Mouse (Mus musculus): Measurements from ENCODE around the gene Slc25a13. TPM values are rescaled to one million over a fixed set of nuclear protein-coding genes. Genes with fewer than 3 reads are reported as not detected.
"Not testable (repeated sequence)": the region's sequence is repeated elsewhere in the genome, so short reads cannot be mapped to it uniquely, and the experiment has no call there.

Slc25a13 gene
- polyA plus RNA-seq, 1 experiment = 89.0 TPM

DNA sequence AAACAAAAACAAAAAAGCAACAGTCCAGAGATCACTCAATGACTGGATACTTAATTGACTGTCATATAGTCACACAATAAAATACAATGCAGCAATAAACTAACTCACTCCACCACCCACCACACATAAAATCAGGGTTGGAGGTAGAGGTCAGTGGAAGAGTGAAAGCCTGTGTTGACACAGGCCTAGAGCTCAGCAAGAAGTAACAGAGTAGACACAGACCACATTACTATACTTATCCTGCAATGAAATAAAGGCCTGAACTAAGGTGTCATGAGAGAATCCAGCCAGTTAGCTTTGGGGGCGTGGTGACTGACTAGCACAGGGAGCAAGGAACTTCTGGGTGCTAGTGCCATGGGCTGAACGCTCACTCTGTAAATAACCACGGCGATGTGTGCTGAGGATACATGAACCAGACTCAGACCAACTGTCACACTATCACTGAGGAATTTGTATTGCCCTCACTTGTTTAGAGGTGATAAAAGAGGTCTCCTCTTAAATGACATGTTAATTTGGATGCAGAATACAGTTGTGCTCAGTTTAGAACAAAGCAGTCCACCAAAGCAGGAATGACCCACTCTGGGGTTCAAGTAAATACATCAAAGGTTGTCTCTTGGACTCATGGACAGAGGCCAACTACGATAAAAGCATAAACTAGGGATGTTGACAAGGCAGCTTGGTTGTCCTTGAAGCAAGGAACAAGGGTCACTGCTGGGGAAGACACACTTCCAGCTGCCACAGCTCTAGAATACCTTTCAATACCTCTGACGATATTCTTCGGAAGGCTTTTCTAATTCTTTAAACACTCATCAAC lies 31.8 kb downstream of the Slc25a13 start:
- Histone ChIP-seq H3K27me3 (ENCODE audit: control insufficient read depth, insufficient read depth, low read length, poor library complexity, severe bottlenecking) (no peaks in the 10 kb centered on the region), H3K9ac (ENCODE audit: low read depth, poor library complexity, severe bottlenecking) (no peak overlapping the region), H3K27ac (ENCODE audit: insufficient read depth, low read length) (0 out of 2 replicates have a peak overlapping the region, but pooled peaks have one; percentile 33), H3K36me3 (ENCODE audit: control insufficient read depth, insufficient read depth, low read length, poor library complexity, severe bottlenecking) (0 out of 2 replicates have a peak, but pooled peaks cover 3% of the 10 kb centered on the region), H3K4me1 (ENCODE audit: control insufficient read depth, insufficient read depth, low read length) (peaks cover 7% of the 10 kb centered on the region), H3K4me3 (ENCODE audit: low read depth, low read length) (no peak overlapping the region), H3K9me3 (replicated peaks; ENCODE audit: control insufficient read depth, insufficient read depth, low read length, poor library complexity, severe bottlenecking) (no peaks in the 10 kb centered on the region)
- TF ChIP-seq CTCF (IDR thresholded peaks at IDR 0.05; ENCODE audit: low read depth, low read length) (no peak), EP300 (IDR thresholded peaks at IDR 0.05; ENCODE audit: insufficient read depth, low read depth, low read length) (no peak), POLR2A (IDR thresholded peaks at IDR 0.05; ENCODE audit: insufficient read depth, low read length) (no peak)

DNA sequence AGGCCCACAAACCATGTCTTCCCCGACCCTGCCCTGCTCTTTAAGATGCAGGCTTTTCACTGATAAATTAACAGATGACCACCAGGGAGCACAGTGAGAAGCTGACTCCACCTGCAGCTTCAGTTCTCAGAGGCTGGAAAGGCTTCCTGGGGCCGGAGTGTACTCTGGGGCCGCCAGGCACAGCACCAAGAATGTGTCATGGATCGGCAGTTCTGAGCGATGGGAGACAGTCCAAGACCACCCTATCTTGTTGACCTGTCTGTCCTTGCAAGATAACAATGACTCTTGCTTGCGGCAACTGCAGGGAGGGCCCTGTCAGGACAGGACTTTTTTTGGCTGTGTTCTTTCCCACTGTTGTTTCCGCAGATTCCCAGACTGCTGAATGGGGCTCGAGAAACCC lies 33.4 kb downstream of the Slc25a13 start:
- peak overlapping the region; percentile 8; the same call in 1 of the 2 replicates for H3K4me3 ChIP-seq (ENCODE audit: low read depth, low read length)
- H3K9ac ChIP-seq (ENCODE audit: low read depth, poor library complexity, severe bottlenecking) = no peak overlapping the region
- H3K27me3 ChIP-seq (ENCODE audit: control insufficient read depth, insufficient read depth, low read length, poor library complexity, severe bottlenecking) = no peaks in the 10 kb centered on the region
- peak overlapping the region; percentile 66; the same call in 1 of the 2 replicates for H3K27ac ChIP-seq (ENCODE audit: insufficient read depth, low read length)
- no peaks in the 10 kb centered on the region for H3K9me3 ChIP-seq (replicated peaks; ENCODE audit: control insufficient read depth, insufficient read depth, low read length, poor library complexity, severe bottlenecking)
- peaks cover 3% of the 10 kb centered on the region; the same call in 1 of the 2 replicates for H3K36me3 ChIP-seq (ENCODE audit: control insufficient read depth, insufficient read depth, low read length, poor library complexity, severe bottlenecking)
- H3K4me1 ChIP-seq (ENCODE audit: control insufficient read depth, insufficient read depth, low read length) = peaks cover 7% of the 10 kb centered on the region
- TF ChIP-seq CTCF (IDR thresholded peaks at IDR 0.05; ENCODE audit: low read depth, low read length) (no peak), EP300 (IDR thresholded peaks at IDR 0.05; ENCODE audit: insufficient read depth, low read depth, low read length) (no peak), POLR2A (IDR thresholded peaks at IDR 0.05; ENCODE audit: insufficient read depth, low read length) (no peak)

GRCm38 (mm10) chr6:6182191-6182590 lies 34.8 kb downstream of the Slc25a13 start:
- no peak overlapping the region for H3K27ac ChIP-seq (ENCODE audit: insufficient read depth, low read length)
- H3K4me3 ChIP-seq (ENCODE audit: low read depth, low read length) = no peak overlapping the region
- H3K9me3 ChIP-seq (replicated peaks; ENCODE audit: control insufficient read depth, insufficient read depth, low read length, poor library complexity, severe bottlenecking) = no peaks in the 10 kb centered on the region
- H3K36me3 ChIP-seq (ENCODE audit: control insufficient read depth, insufficient read depth, low read length, poor library complexity, severe bottlenecking) = peaks cover 3% of the 10 kb centered on the region; the same call in 1 of the 2 replicates
- peaks cover 4% of the 10 kb centered on the region for H3K4me1 ChIP-seq (ENCODE audit: control insufficient read depth, insufficient read depth, low read length)
- TF ChIP-seq POLR2A (IDR thresholded peaks at IDR 0.05; ENCODE audit: insufficient read depth, low read length) (no peak), EP300 (IDR thresholded peaks at IDR 0.05; ENCODE audit: insufficient read depth, low read depth, low read length) (no peak), CTCF (IDR thresholded peaks at IDR 0.05; ENCODE audit: low read depth, low read length) (no peak)
- H3K27me3 ChIP-seq (ENCODE audit: control insufficient read depth, insufficient read depth, low read length, poor library complexity, severe bottlenecking) = no peaks in the 10 kb centered on the region
- H3K9ac ChIP-seq (ENCODE audit: low read depth, poor library complexity, severe bottlenecking) = no peak overlapping the region

DNA sequence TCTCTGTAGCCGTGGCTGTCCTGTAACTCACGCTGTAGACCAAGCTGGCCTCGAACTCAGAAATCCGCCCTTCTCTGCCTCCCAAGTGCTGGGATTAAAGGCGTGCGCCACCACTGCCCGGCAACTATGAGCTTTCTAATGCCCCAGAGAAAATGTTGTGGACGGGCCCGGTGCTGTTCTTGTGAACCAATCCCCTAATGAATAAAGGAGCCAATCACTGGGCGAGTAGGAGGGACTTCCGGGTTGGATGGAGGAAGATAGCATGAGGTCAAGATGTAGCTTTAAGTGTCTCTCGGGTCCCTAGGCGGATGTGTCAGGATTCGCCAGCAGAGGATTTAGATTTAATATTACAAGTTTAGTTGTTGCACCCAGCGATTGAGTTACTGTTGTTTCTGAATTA lies 38.6 kb downstream of the Slc25a13 start:
- peak overlapping the region; percentile 34 for H3K4me3 ChIP-seq (ENCODE audit: low read depth, low read length)
- H3K36me3 ChIP-seq (ENCODE audit: control insufficient read depth, insufficient read depth, low read length, poor library complexity, severe bottlenecking); H3K27ac ChIP-seq (ENCODE audit: insufficient read depth, low read length); H3K9me3 ChIP-seq (replicated peaks; ENCODE audit: control insufficient read depth, insufficient read depth, low read length, poor library complexity, severe bottlenecking); H3K4me1 ChIP-seq (ENCODE audit: control insufficient read depth, insufficient read depth, low read length); H3K27me3 ChIP-seq (ENCODE audit: control insufficient read depth, insufficient read depth, low read length, poor library complexity, severe bottlenecking): not testable (repeated sequence)
- peak overlapping the region; percentile 30; the same call in 1 of the 2 replicates for H3K9ac ChIP-seq (ENCODE audit: low read depth, poor library complexity, severe bottlenecking)

DNA sequence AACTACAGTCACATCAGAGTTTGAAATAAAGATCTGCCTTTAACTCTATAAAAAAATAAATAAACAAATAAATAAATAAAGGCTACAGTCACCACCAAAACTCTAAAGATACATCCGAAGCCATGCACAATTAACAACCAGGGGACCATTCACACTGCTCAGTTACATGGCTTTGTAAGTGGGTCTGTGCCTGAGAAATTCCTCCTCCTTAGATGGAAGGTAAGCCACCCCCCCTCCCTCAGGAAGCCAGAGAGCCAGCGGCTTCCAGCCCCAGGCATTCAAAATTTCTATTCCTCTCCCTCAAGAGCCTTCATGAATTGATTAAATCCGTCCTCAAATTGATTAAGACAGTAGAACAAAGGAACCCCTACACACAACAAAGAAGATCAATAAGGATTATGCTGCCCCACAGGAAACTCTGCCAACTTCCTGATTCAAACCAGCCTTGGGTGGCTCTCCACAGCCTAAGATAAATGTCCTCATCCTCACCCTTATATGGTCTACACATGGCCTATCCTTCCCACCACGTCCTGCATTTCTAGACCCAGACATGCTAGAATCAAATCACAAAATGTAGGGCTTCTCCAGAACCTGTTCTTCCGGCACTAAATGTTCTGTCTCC lies 41.5 kb downstream of the Slc25a13 start:
- Histone ChIP-seq H3K36me3 (ENCODE audit: control insufficient read depth, insufficient read depth, low read length, poor library complexity, severe bottlenecking) (no peaks in the 10 kb centered on the region; the same call in 1 of the 2 replicates), H3K27ac (ENCODE audit: insufficient read depth, low read length) (no peak overlapping the region), H3K4me1 (ENCODE audit: control insufficient read depth, insufficient read depth, low read length) (peaks cover 2% of the 10 kb centered on the region), H3K9me3 (replicated peaks; ENCODE audit: control insufficient read depth, insufficient read depth, low read length, poor library complexity, severe bottlenecking) (no peaks in the 10 kb centered on the region), H3K4me3 (ENCODE audit: low read depth, low read length) (no peak overlapping the region), H3K9ac (ENCODE audit: low read depth, poor library complexity, severe bottlenecking) (no peak overlapping the region), H3K27me3 (ENCODE audit: control insufficient read depth, insufficient read depth, low read length, poor library complexity, severe bottlenecking) (no peaks in the 10 kb centered on the region)
- TF ChIP-seq EP300 (IDR thresholded peaks at IDR 0.05; ENCODE audit: insufficient read depth, low read depth, low read length) (no peak), CTCF (IDR thresholded peaks at IDR 0.05; ENCODE audit: low read depth, low read length) (no peak), POLR2A (IDR thresholded peaks at IDR 0.05; ENCODE audit: insufficient read depth, low read length) (no peak)
